Mouse (Mus musculus) heart, adult 2 months (tissue): ENCODE data around the gene Insm2. TPM values are rescaled to one million over a fixed set of nuclear protein-coding genes. Genes with fewer than 3 reads are reported as not detected.

Experiments
- DNase-seq, 2 experiments: peaks; one replicate each; pipeline ENCODE4 v3.0.0; 2021
- H3K27ac ChIP-seq: fragments of 200-600 bp; 2 replicates; pipeline ENCODE4 v1.8.1; 2022
- H3K27me3 ChIP-seq: fragments of 200-500 bp; 2 replicates; pipeline ENCODE4 v1.6.1; 2012; ENCODE audit warnings: mild to moderate bottlenecking, low read length, inconsistent platforms, mixed read lengths; ENCODE audit not compliant: control insufficient read depth, insufficient read depth
- H3K36me3 ChIP-seq: fragments of 200-500 bp; 2 replicates; pipeline ENCODE4 v1.6.1; 2012; ENCODE audit warnings: low read length, inconsistent platforms; ENCODE audit not compliant: control insufficient read depth, insufficient read depth
- H3K4me1 ChIP-seq: fragments of 200-500 bp; 2 replicates; pipeline ENCODE4 v1.6.1; 2011; ENCODE audit warnings: low read length; ENCODE audit not compliant: control insufficient read depth, insufficient read depth
- H3K4me3 ChIP-seq: fragments of 200-600 bp; 2 replicates; pipeline ENCODE4 v1.8.1; 2022
- H3K79me2 ChIP-seq: fragments of 200-500 bp; replicated peaks from 2 replicates; pipeline ENCODE4 v1.6.1; 2012; ENCODE audit warnings: mild to moderate bottlenecking, inconsistent platforms, low read length, moderate library complexity, mixed read lengths; ENCODE audit not compliant: control insufficient read depth, insufficient read depth
- H3K9ac ChIP-seq: fragments of 200-500 bp; 2 replicates; pipeline ENCODE4 v1.6.1; 2012; ENCODE audit warnings: low read depth, mild to moderate bottlenecking, control low read depth, inconsistent platforms, low read length, mixed read lengths
- CTCF ChIP-seq: fragments of 200-600 bp; IDR thresholded peaks from 2 replicates; pipeline ENCODE4 v1.8.1; 2022; ENCODE audit warnings: antibody characterized with exemption, mild to moderate bottlenecking, moderate library complexity
- EP300 ChIP-seq: fragments of 200-500 bp; IDR thresholded peaks from 2 replicates; pipeline ENCODE4 v1.6.1; 2011; ENCODE audit warnings: low read depth, low read length, control low read depth; ENCODE audit not compliant: insufficient read depth
- POLR2A ChIP-seq: fragments of 200-500 bp; IDR thresholded peaks from 2 replicates; pipeline ENCODE4 v1.6.1; 2011; ENCODE audit warnings: mild to moderate bottlenecking, low read depth, low read length, control low read depth; ENCODE audit not compliant: insufficient read depth
- WGBS: fragments of 180-500 bp; shearing (Covaris S2); methylation state at CpG from one replicate; pipeline ENCODE4 v1.1.7; 2018; 5-methylcytosine and 5-hydroxymethylcytosine counted together
- intact Hi-C: fragments of 180-260 bp; cut with DNase I; formaldehyde crosslinking; loops from one replicate; pipeline ENCODE4 v1.15.1; 2025
- polyA plus RNA-seq: library from polyadenylated mRNA; depleted of rRNA; stranded (reverse); fragments of >200 nt; gene quantifications from 2 replicates; pipeline ENCODE4 v1.2.3, GENCODE M21; 2012; rRNA removed
- total RNA-seq, 2 experiments: library from RNA; stranded (reverse); gene quantifications; 2 replicates each; pipeline ENCODE4 v1.2.3; 2021

Gene Insm2
- total and polyA plus RNA-seq, 3 experiments: not detected

- Histone ChIP-seq H3K4me1 (no peaks in the 10 kb centered on the region), H3K9ac (no peak overlapping the region), H3K27me3 (no peaks in the 10 kb centered on the region), H3K4me3 (no peak overlapping the region), H3K36me3 (no peaks in the 10 kb centered on the region), H3K27ac (no peak overlapping the region), H3K79me2 (no peaks in the 10 kb centered on the region)
- TF ChIP-seq POLR2A (no peak), CTCF (no peak), EP300 (no peak)
- WGBS: 69% methylated on average over 3 of the region's 3 CpGs
- intact Hi-C loops: no loop called here
- no peak for DNase-seq
These were observed 23.5 kb downstream of the Insm2 start for GRCm38 (mm10) chr12:55622615-55623245.

DNA sequence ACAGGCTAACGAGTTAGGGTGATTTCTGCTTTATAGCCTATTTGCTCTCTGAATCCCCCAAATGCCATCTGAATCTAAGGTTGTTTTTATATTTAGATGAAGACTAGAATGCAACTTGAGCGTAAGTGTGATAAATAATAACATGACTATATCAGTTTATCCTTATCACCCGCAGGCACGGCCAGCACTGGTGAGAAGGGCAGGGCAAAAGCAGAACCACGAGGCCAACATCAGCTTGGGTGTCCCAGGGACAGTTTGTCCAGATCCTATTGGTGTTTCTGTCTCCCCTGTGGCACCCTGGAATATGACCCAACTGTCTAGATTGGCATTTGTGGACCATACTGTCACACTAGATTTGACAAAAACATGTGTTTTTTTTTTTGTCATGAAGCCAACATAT lies 24.0 kb downstream of the Insm2 start:
- H3K4me1 ChIP-seq: no peaks in the 10 kb centered on the region
- 72% methylated on average over 5 of the region's 5 CpGs for WGBS
- no peak overlapping the region for H3K4me3 ChIP-seq
- H3K9ac ChIP-seq: no peak overlapping the region
- H3K27me3 ChIP-seq: no peaks in the 10 kb centered on the region
- no peak for DNase-seq
- intact Hi-C loops: no loop called here
- no peak overlapping the region for H3K27ac ChIP-seq
- no peaks in the 10 kb centered on the region for H3K79me2 ChIP-seq
- H3K36me3 ChIP-seq: no peaks in the 10 kb centered on the region
- TF ChIP-seq CTCF (no peak), EP300 (no peak), POLR2A (no peak)

- Histone ChIP-seq H3K79me2 (no peaks in the 10 kb centered on the region), H3K36me3 (no peaks in the 10 kb centered on the region), H3K4me1 (no peaks in the 10 kb centered on the region), H3K9ac (no peak overlapping the region), H3K4me3 (no peak overlapping the region), H3K27me3 (no peaks in the 10 kb centered on the region), H3K27ac (no peak overlapping the region)
- no peak for TF ChIP-seq POLR2A
- TF ChIP-seq CTCF: peak; percentile 34
- no peak for DNase-seq
- WGBS: 46% methylated on average over 4 of the region's 4 CpGs
- intact Hi-C loops: no loop called here
These were observed 27.5 kb downstream of the Insm2 start for GRCm38 (mm10) chr12:55626711-55627110.

DNA sequence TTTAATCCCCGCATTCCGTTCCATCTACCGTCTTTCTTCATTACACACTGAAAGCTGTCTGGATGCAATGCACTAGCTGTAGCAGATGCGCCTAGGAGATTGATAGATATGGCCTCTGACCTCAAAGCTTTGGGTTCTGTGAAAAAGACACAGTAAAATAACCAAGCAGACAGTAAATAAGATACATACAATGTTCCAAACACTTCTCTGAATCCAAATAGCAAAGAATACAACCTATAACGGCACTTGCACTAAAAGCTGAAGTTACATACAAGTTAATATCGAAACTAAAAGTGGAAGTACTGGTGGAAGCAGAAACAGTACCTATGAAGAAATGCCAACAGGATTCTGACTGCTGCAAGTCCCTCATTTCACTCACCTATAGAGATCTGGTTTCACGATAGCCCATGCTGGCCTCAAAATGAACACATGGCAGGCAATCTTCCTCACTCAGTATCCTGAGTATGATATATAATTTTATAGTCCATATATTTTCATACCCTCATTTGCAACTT lies 48.8 kb downstream of the Insm2 start:
- 95% methylated on average over 7 of the region's 7 CpGs for WGBS

More for the DNA sequence above, 48.8 kb downstream of the Insm2 start:
- no peak overlapping the region for H3K9ac ChIP-seq
- no peaks in the 10 kb centered on the region for H3K79me2 ChIP-seq
- intact Hi-C loops: no loop called here
- TF ChIP-seq CTCF (no peak), POLR2A (no peak), EP300 (no peak)
- no peaks in the 10 kb centered on the region for H3K4me1 ChIP-seq
- no peak overlapping the region for H3K27ac ChIP-seq
- no peaks in the 10 kb centered on the region for H3K27me3 ChIP-seq
- no peak overlapping the region for H3K4me3 ChIP-seq
- H3K36me3 ChIP-seq: peaks cover 2% of the 10 kb centered on the region; the same call in 1 of the 2 replicates
- no peak for DNase-seq

Other genes starting within 250 kb of the Insm2 start
- gene Psma6, start 215.2 kb upstream of the Insm2 start, total RNA-seq: 100 to 1,000 TPM; 140 to 163 TPM
- 70.9 and 117 TPM in 2 replicates for gene Psma6, start 215.2 kb upstream of the Insm2 start, polyA plus RNA-seq
- gene Nfkbia, start 106.8 kb upstream of the Insm2 start, total RNA-seq: 10 to 100 TPM; 65.7 to 80.3 TPM
- gene Nfkbia, start 106.8 kb upstream of the Insm2 start, polyA plus RNA-seq: 86.0 and 106 TPM in 2 replicates
- not detected for gene Aldoart2, start 34.2 kb upstream of the Insm2 start, total RNA-seq
- gene Aldoart2, start 34.2 kb upstream of the Insm2 start, polyA plus RNA-seq: 0.10 and 0.26 TPM in 2 replicates
- gene Ralgapa1, start 221.7 kb downstream of the Insm2 start, total RNA-seq: 10 to 100 TPM; 55.9 to 57.0 TPM
- 38.8 and 56.2 TPM in 2 replicates for gene Ralgapa1, start 221.7 kb downstream of the Insm2 start, polyA plus RNA-seq
- 10 to 100 TPM; 19.1 to 21.0 TPM for gene Brms1l, start 236.9 kb downstream of the Insm2 start, total RNA-seq
- 11.8 and 24.8 TPM in 2 replicates for gene Brms1l, start 236.9 kb downstream of the Insm2 start, polyA plus RNA-seq